ENCODE assay signal across 18 mouse cellular contexts in the genomic region with DNA sequence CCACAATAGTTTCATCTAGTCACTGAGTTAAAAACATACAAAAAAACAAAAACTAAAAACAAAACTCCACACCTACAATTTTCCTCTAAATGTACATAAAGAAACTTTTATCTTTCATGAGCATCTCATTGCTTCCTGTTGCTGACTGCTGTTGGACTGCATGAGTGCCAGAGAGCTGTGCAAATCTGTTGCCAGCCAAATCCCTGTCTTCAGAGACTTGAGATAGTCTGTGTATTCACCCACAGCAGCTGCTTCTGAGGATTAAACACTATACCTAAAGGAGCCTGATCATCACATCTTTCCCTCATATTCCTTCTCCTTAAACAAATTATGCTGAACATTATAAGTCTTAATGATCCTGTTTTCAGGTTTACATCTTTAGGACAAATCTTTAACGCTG.
"Had no signal": no experiment of that assay in that cellular context is flagged by ENCODE, and none has a peak within 500 bp of the region (broad histone marks: within the 10 kb centered on the region; RNA-seq: fewer than 3 reads in every experiment).

No protein-coding gene starts in this region.

- H3K27me3 ChIP-seq: liver, embryonic 13.5 days; neural tube, embryonic 13.5 days had no signal

- H3K4me1 ChIP-seq: liver, embryonic 13.5 days; neural tube, embryonic 13.5 days had no signal

- H3K27ac ChIP-seq: kidney, postnatal 0 days; layer of hippocampus, adult 2 months; liver, embryonic 13.5 days; neural tube, embryonic 13.5 days; stomach, postnatal 0 days had no signal

- H3K9ac ChIP-seq: liver, embryonic 13.5 days; neural tube, embryonic 13.5 days had no signal

- ATAC-seq: intestine, postnatal 0 days had no signal

- DNase-seq: kidney, adult 2 months; kidney, postnatal 25 days; layer of hippocampus, adult 9-11 months; liver, embryonic 13.5 days; lung, adult 2 months; lung, postnatal 14 days; lung, postnatal 4 days; midbrain, embryonic 14.5 days; right cerebral cortex, postnatal 4 days; thymus, adult 2 months; thymus, postnatal 14 days had no signal

- H3K9me3 ChIP-seq: liver, embryonic 13.5 days; neural tube, embryonic 13.5 days had no signal

- H3K4me2 ChIP-seq: liver, embryonic 13.5 days; midbrain, embryonic 11.5 days; neural tube, embryonic 13.5 days had no signal

- H3K36me3 ChIP-seq: liver, embryonic 13.5 days; neural tube, embryonic 13.5 days had no signal

- H3K4me3 ChIP-seq: layer of hippocampus, adult 2 months; liver, embryonic 13.5 days; myocyte; neural tube, embryonic 13.5 days had no signal
